Mouse (Mus musculus): Measurements from ENCODE around the gene Gm12185.

DNA sequence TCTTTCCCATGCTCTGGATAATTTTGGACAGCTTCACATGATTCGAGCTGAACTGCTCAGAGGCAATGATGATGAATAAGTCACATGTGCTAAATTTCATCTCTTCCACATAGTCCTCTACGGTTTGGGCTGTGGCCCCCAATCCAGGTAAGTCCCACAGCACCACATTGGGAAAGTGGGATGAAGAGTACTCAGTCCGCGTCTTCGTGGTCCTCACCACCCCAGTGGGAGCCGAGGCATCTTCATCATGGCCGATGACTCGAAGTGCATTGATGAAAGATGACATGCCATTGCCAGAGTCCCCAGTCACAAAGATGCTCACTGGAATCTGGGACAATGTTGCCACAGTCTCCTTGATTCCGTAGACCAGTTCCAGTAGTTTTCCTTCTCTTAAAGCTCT lies 125.5 kb downstream of the Gm12185 start:
- TF ChIP-seq CTCF (IDR thresholded peaks at IDR 0.05; ENCODE audit: borderline replicate concordance, insufficient read depth, low read depth, low read length) (no peak), POLR2A (IDR thresholded peaks at IDR 0.05; ENCODE audit: borderline replicate concordance, insufficient read depth, low read length) (no peak)

Measured in cerebellum, adult 2 months (tissue).